Mouse (Mus musculus): ENCODE measurements at regions not wholly inside any gene's neighbourhood (a gene's known extent, or its start where the extent isn't known, plus 50 kb on each side); places are given as distances from the start of the nearest gene placed in this dataset.

- DNase-seq (ENCODE audit: low spot score): no peak
Measured at GRCm38 (mm10) chr13:110991121-110991520, 263.7 kb upstream of the Actbl2 start.

- DNase-seq (ENCODE audit: low spot score): no peak
Measured at GRCm38 (mm10) chr13:110994596-110994995, 260.2 kb upstream of the Actbl2 start.

GRCm38 (mm10) chr13:111002670-111003069 is 252.1 kb upstream of the Actbl2 start:
- no peak for DNase-seq (ENCODE audit: low spot score)

- DNase-seq (ENCODE audit: low spot score): no peak
Measured at GRCm38 (mm10) chr13:111014142-111014541, 240.7 kb upstream of the Actbl2 start.

GRCm38 (mm10) chr13:111030111-111030510 is 224.7 kb upstream of the Actbl2 start:
- DNase-seq (ENCODE audit: low spot score): no peak

- DNase-seq (ENCODE audit: low spot score): no peak
Measured at GRCm38 (mm10) chr13:111031633-111032032, 223.2 kb upstream of the Actbl2 start.

GRCm38 (mm10) chr13:111043637-111044036 is 211.2 kb upstream of the Actbl2 start:
- no peak for DNase-seq (ENCODE audit: low spot score)

- no peak for DNase-seq (ENCODE audit: low spot score)
Measured at GRCm38 (mm10) chr13:111044328-111045002, 210.3 kb upstream of the Actbl2 start.

- no peak for DNase-seq (ENCODE audit: low spot score)
Measured at GRCm38 (mm10) chr13:111050097-111050496, 204.7 kb upstream of the Actbl2 start.

GRCm38 (mm10) chr13:111055817-111056216 is 199.0 kb upstream of the Actbl2 start:
- DNase-seq (ENCODE audit: low spot score): no peak

GRCm38 (mm10) chr13:111087753-111088152 is 167.1 kb upstream of the Actbl2 start:
- DNase-seq (ENCODE audit: low spot score): no peak

- no peak for DNase-seq (ENCODE audit: low spot score)
Measured at GRCm38 (mm10) chr13:111096071-111096470, 158.7 kb upstream of the Actbl2 start.

- no peak for DNase-seq (ENCODE audit: low spot score)
Measured at GRCm38 (mm10) chr13:111097336-111097735, 157.5 kb upstream of the Actbl2 start.

- no peak for DNase-seq (ENCODE audit: low spot score)
Measured at GRCm38 (mm10) chr13:111098738-111099137, 156.1 kb upstream of the Actbl2 start.

GRCm38 (mm10) chr13:111099252-111099651 is 155.6 kb upstream of the Actbl2 start:
- no peak for DNase-seq (ENCODE audit: low spot score)

GRCm38 (mm10) chr13:111100448-111100847 is 154.4 kb upstream of the Actbl2 start:
- DNase-seq (ENCODE audit: low spot score): no peak

GRCm38 (mm10) chr13:111104567-111105219 is 150.1 kb upstream of the Actbl2 start:
- DNase-seq (ENCODE audit: low spot score): no peak

- no peak for DNase-seq (ENCODE audit: low spot score)
Measured at GRCm38 (mm10) chr13:111131108-111131507, 123.7 kb upstream of the Actbl2 start.

- no peak for DNase-seq (ENCODE audit: low spot score)
Measured at GRCm38 (mm10) chr13:111136392-111136791, 118.4 kb upstream of the Actbl2 start.

GRCm38 (mm10) chr13:111142757-111143420 is 111.9 kb upstream of the Actbl2 start:
- no peak for DNase-seq (ENCODE audit: low spot score)

GRCm38 (mm10) chr13:111144721-111145120 is 110.1 kb upstream of the Actbl2 start:
- no peak for DNase-seq (ENCODE audit: low spot score)

GRCm38 (mm10) chr13:111157921-111158638 is 96.7 kb upstream of the Actbl2 start:
- no peak for DNase-seq (ENCODE audit: low spot score)

- no peak for DNase-seq (ENCODE audit: low spot score)
Measured at GRCm38 (mm10) chr13:111159498-111159897, 95.3 kb upstream of the Actbl2 start.
